8 mouse cellular contexts compared by ENCODE assay signal in genomic region chr6:114875018-114875558, GRCm38 (mm10).
A peak's percentile ranks its signal among the peaks of the same experiment; 100 is the strongest.
DNase-seq lines count a peak whose midpoint lies in the region; ATAC-seq lines count a peak whose summit lies in the region.

No protein-coding gene starts in this region.

- peak overlapping the region; percentile 83 for H3K4me2 ChIP-seq in embryonic facial prominence, embryonic 12.5 days (replicated peaks)
- H3K4me2 ChIP-seq in limb, embryonic 11.5 days (ENCODE audit: low read depth, severe bottlenecking), result peak overlapping the region; percentile 86
- H3K4me2 ChIP-seq in midbrain, embryonic 13.5 days (replicated peaks), result peak overlapping the region; percentile 72

- H3K9ac ChIP-seq in embryonic facial prominence, embryonic 12.5 days, result peak overlapping the region; percentile 63; the same call in 1 of the 2 replicates
- peak overlapping the region; percentile 73 for H3K9ac ChIP-seq in limb, embryonic 11.5 days (ENCODE audit: low read length)
- peak overlapping the region; percentile 74 for H3K9ac ChIP-seq in midbrain, embryonic 13.5 days (replicated peaks)

- under 1% methylated on average over 18 of the region's 18 CpGs for WGBS in embryonic facial prominence, embryonic 12.5 days
- WGBS in limb, embryonic 11.5 days, result under 1% methylated on average over 18 of the region's 18 CpGs
- WGBS in midbrain, embryonic 13.5 days, result under 1% methylated on average over 18 of the region's 18 CpGs

- H3K36me3 ChIP-seq in embryonic facial prominence, embryonic 12.5 days, result peaks cover 8% of the 10 kb centered on the region; the same call in 1 of the 2 replicates
- peaks cover 7% of the 10 kb centered on the region; the same call in 1 of the 2 replicates for H3K36me3 ChIP-seq in limb, embryonic 11.5 days (ENCODE audit: control insufficient read depth, insufficient read depth, low read length)
- peaks cover 4% of the 10 kb centered on the region; the same call in 1 of the 2 replicates for H3K36me3 ChIP-seq in midbrain, embryonic 13.5 days

- no peaks in the 10 kb centered on the region for H3K9me3 ChIP-seq in embryonic facial prominence, embryonic 12.5 days
- H3K9me3 ChIP-seq in limb, embryonic 11.5 days (ENCODE audit: control insufficient read depth, low read length), result no peaks in the 10 kb centered on the region
- no peaks in the 10 kb centered on the region for H3K9me3 ChIP-seq in midbrain, embryonic 13.5 days

- peak overlapping the region; percentile 44 for H3K4me3 ChIP-seq in embryonic facial prominence, embryonic 12.5 days
- H3K4me3 ChIP-seq in limb, embryonic 11.5 days (ENCODE audit: low read depth, low read length), result peak overlapping the region; percentile 41
- peak overlapping the region; percentile 44 for H3K4me3 ChIP-seq in midbrain, embryonic 13.5 days (replicated peaks)

- peak; percentile 84 for ATAC-seq in embryonic facial prominence, embryonic 12.5 days (ENCODE audit: insufficient number of reproducible peaks, insufficient read depth, low FRiP score, low TSS enrichment)
- ATAC-seq in limb, embryonic 11.5 days (ENCODE audit: insufficient number of reproducible peaks, low FRiP score, low TSS enrichment, low read depth), result peak; percentile 84
- ATAC-seq in midbrain, embryonic 13.5 days, result peak; percentile 71

- no peaks in the 10 kb centered on the region for H3K27me3 ChIP-seq in embryonic facial prominence, embryonic 12.5 days
- H3K27me3 ChIP-seq in limb, embryonic 11.5 days (ENCODE audit: control insufficient read depth, insufficient read depth, low read length), result no peaks in the 10 kb centered on the region
- H3K27me3 ChIP-seq in midbrain, embryonic 13.5 days, result no peaks in the 10 kb centered on the region

- H3K27ac ChIP-seq in embryonic facial prominence, embryonic 12.5 days, result peak overlapping the region; percentile 99
- peak overlapping the region; percentile 98 for H3K27ac ChIP-seq in limb, embryonic 11.5 days (replicated peaks; ENCODE audit: low read depth, low read length)
- H3K27ac ChIP-seq in midbrain, embryonic 13.5 days, result peak overlapping the region; percentile 96

- peaks cover 86% of the 10 kb centered on the region for H3K4me1 ChIP-seq in embryonic facial prominence, embryonic 12.5 days
- peaks cover 72% of the 10 kb centered on the region for H3K4me1 ChIP-seq in limb, embryonic 11.5 days (ENCODE audit: control insufficient read depth, insufficient read depth, low read length)
- peaks cover 83% of the 10 kb centered on the region for H3K4me1 ChIP-seq in midbrain, embryonic 13.5 days (replicated peaks)

- peak; percentile 97 for DNase-seq in 3T3-L1 (ENCODE audit: low read depth, low spot score)
- DNase-seq in adrenal gland, postnatal 36 days, result peak; percentile 95 to 96
- peak; percentile 98 to 99 for DNase-seq in heart, adult 18-20 months
- DNase-seq in kidney, adult 18-20 months, result peak; percentile 97
- peak; percentile 98 for DNase-seq in limb, embryonic 11.5 days (ENCODE audit: low spot score)
- peak; percentile 68 for DNase-seq in spleen, adult 12 weeks (ENCODE audit: low spot score)

Comparison
In these comparisons a context has a peak if more than half of its experiments do, and no peak if none do; other contexts are left out.
1. Peak in every context shown above with its lines: DNase-seq, ATAC-seq, H3K4me3 ChIP-seq and H3K27ac ChIP-seq.